Mouse (Mus musculus) mammary gland, adult 2 months (tissue): ENCODE results near the gene Ugt1a8. TPM values are rescaled to one million over a fixed set of nuclear protein-coding genes. Genes with fewer than 3 reads are reported as not detected.

Experiments
- polyA plus RNA-seq: library from polyadenylated mRNA; depleted of rRNA; stranded (reverse); fragments of >200 nt; gene quantifications from 2 replicates; pipeline ENCODE4 v1.2.3, GENCODE M21; 2012; ENCODE audit warnings: low replicate concordance; rRNA removed

Ugt1a8 gene
- 0.11 TPM in 1 of 2 replicates, not detected in the other for polyA plus RNA-seq

GRCm38 (mm10) chr1:88087513-88087912 is at the start of gene Ugt1a8:
Ugt1a8 (plus strand) TSS chr1:88087813.

GRCm38 (mm10) chr1:88055088-88055487 is 32.5 kb upstream of the Ugt1a8 start, which contains the start of gene Ugt1a10:
Ugt1a10 (plus strand) TSS chr1:88055388.

GRCm38 (mm10) chr1:88070495-88070894 is 17.1 kb upstream of the Ugt1a8 start, which contains the start of gene Ugt1a9:
Ugt1a9 (plus strand) TSS chr1:88070800.

GRCm38 (mm10) chr1:88094941-88095492 is 7.4 kb downstream of the Ugt1a8 start, which contains the start of gene Ugt1a7c:
Ugt1a7c (plus strand) TSS chr1:88095062.

DNA sequence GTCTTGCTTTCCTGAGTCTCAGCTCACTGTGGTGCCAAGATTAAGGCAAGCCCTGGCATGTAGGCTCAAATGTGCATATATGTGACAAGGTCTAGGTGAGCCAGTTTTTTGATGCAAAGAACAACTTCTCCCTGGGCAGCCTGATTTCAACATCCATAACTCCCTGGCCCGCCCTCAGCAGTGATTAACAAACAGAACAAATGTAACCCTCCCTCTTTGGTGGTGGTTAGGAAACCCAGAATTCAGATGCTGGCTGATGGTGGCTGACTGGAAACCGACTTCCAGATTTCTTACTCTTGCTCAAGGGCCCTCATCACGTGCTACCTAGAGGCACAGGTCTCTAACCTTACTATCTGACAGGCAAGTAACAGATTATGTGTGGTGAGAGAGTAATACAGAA is 15.4 kb downstream of the Ugt1a8 start, which contains the start of gene Ugt1a6b:
TSS of gene Ugt1a6b (plus strand) at position 234 of the 400 bp plus-strand sequence.

GRCm38 (mm10) chr1:88134457-88135011 is 46.9 kb downstream of the Ugt1a8 start, which contains the start of gene Ugt1a6a:
Ugt1a6a (plus strand) TSS chr1:88134809.

DNA sequence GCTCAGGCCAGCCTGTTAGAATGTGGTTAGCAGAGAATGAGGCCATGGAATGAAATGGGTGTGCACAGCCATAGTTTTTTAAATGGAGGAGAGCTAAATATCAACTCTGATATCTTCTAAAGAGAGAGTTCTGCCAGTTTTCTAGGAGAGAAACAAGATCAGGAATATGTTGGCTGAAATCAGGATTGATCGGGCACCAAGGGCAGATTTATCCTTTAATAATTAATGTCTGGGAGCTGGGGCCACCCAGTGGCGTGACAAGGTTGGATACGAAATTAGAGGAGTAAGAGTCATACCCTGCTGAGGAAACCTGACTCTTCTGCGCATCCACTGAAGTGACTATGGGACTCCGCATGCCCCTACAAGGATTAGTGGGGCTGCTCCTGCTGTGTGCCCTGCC is 78.1 kb downstream of the Ugt1a8 start, which contains the start of gene Ugt1a5:
TSS of gene Ugt1a5 (plus strand) at position 302 of the 400 bp plus-strand sequence.

DNA sequence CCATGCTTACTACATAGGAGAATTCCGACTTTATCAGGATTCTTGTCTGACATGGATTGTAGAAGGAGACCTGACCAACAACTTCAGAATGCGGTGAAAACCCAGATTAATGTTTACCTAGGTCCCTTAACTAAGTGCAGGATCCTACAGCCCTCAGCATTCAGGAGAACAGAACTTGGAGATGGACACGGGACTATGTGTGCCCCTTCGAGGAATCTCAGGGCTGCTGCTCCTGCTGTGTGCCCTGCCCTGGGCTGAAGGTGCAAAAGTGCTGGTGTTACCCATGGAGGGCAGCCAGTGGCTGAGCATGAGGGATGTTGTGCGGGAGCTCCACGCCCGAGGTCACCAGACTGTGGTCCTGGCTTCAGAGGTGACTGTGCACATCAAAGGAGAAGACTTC is 112.8 kb downstream of the Ugt1a8 start, which contains the start of gene Ugt1a2:
TSS of gene Ugt1a2 (plus strand) at position 146 of the 400 bp plus-strand sequence.

DNA sequence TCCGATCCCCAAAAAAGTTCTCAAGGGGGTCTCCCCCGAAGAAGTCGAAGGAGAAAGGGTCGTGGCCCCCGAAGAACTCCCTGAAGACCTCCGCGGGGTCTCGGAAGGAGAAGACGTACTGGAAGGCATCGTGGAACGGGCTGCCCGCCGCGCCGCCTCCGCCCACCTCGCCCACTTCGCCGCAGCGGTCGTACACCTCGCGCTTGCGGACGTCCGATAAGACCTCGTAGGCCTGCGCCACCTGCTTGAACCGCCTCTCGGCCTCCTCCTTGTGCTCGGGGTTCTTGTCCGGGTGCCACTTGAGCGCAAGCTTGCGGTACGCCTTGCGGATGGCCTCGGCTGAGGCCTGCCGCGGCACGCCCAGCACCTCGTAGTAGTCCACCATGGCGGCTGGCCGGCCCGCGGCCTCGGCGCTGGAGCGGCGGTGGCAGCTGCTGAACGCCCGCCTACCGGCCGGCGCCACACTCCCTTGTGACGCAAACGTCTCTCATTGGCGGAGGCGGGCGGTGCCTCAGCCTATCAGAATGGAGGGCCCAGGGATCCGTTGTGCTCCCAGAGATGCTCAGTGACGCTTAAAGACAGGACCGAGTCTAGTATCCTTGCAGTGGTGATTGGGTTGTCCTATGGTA is 117.8 kb downstream of the Ugt1a8 start, which contains the start of gene Dnajb3:
TSS of gene Dnajb3 (minus strand) at position 489 of the 629 bp plus-strand sequence.

DNA sequence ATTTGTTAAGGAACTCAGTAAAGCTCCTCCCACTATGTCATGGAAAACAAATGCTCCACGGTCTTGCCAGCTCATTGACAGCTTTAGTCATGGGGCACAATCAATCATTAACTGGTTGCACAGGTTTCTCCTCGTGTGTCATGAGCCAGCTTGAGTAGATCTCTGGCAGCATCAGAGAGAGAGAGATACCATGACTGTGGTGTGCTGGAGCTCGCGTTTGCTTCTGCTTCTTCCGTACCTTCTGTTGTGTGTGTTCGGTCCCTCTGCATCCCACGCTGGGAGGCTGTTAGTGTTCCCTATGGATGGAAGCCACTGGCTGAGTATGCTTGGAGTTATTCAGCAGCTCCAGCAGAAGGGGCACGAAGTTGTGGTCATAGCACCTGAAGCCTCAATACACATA is 124.2 kb downstream of the Ugt1a8 start, which contains the start of gene Ugt1a1:
TSS of gene Ugt1a1 (plus strand) at position 148 of the 400 bp plus-strand sequence.

DNA sequence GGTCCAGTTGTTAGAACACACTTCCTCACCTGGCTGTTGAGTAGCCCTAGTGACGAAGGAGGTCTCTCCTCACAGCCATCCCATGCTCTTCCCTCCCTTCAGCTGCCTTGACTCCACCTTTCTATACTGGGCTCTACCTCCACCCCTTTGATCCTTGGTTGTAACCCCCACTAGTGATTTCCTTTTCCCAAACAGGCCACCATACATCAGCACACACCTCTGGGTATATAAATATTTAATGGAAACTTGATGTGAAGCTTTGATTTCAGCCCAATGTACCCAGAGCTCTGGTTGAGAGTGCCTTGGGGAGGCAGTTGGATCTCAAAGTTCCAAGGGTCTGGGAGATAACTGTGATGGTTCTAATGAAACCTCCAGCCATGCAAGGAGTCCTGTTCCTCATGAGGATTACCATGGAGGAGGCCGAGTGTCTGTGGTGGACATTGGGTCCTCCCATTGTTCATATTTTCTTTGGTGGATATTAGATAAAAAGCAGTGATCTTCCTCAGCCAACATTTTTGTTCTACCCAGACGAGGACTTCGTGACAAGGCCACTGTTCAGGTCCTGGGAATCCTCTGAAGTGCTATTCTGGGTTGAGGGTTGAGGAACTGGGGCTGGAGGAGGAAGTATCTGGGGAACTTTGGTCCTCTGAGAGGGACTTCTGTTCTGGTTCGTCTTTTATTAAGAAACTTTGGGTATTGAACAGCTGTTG is 139.2 kb downstream of the Ugt1a8 start, which contains the start of gene Mroh2a:
TSS of gene Mroh2a (plus strand) at position 317 of the 710 bp plus-strand sequence.

Other genes starting within 250 kb of the Ugt1a8 start
- 51.3 and 67.1 TPM in 2 replicates for gene Dgkd, start 234.5 kb upstream of the Ugt1a8 start, polyA plus RNA-seq
- 5.8 and 15.8 TPM in 2 replicates for gene Usp40, start 79.3 kb upstream of the Ugt1a8 start, polyA plus RNA-seq
- gene Ugt1a10, start 32.4 kb upstream of the Ugt1a8 start, polyA plus RNA-seq: not detected in 2 replicates
- gene Ugt1a9, start 17.0 kb upstream of the Ugt1a8 start, polyA plus RNA-seq: 0.10 and 0.30 TPM in 2 replicates
- 2.8 and 3.6 TPM in 2 replicates for gene Ugt1a7c, start 7.2 kb downstream of the Ugt1a8 start, polyA plus RNA-seq
- gene Ugt1a6b, start 15.4 kb downstream of the Ugt1a8 start, polyA plus RNA-seq: 18.2 and 37.5 TPM in 2 replicates
- 24.6 and 50.6 TPM in 2 replicates for gene Ugt1a6a, start 47.0 kb downstream of the Ugt1a8 start, polyA plus RNA-seq
- gene Ugt1a5, start 78.2 kb downstream of the Ugt1a8 start, polyA plus RNA-seq: 0.10 and 0.46 TPM in 2 replicates
- gene Ugt1a2, start 112.8 kb downstream of the Ugt1a8 start, polyA plus RNA-seq: 0.16 and 0.23 TPM in 2 replicates
- 0.52 and 1.2 TPM in 2 replicates for gene Dnajb3, start 118.0 kb downstream of the Ugt1a8 start, polyA plus RNA-seq
- gene Ugt1a1, start 124.1 kb downstream of the Ugt1a8 start, polyA plus RNA-seq: 0.66 and 2.0 TPM in 2 replicates
- gene Mroh2a, start 139.2 kb downstream of the Ugt1a8 start, polyA plus RNA-seq: 0.16 TPM in 2 replicates
- 34.6 and 70.9 TPM in 2 replicates for gene Hjurp, start 189.8 kb downstream of the Ugt1a8 start, polyA plus RNA-seq
- 0.05 TPM in 1 of 2 replicates, not detected in the other for gene Trpm8, start 189.8 kb downstream of the Ugt1a8 start, polyA plus RNA-seq